Mouse (Mus musculus) bone marrow, adult 2 months (tissue): ENCODE measurements at regions not wholly inside any gene's neighbourhood (a gene's known extent, or its start where the extent isn't known, plus 50 kb on each side); places are given as distances from the start of the nearest gene placed in this dataset.

Experiments used
- CTCF ChIP-seq: fragments of 200-500 bp; IDR thresholded peaks from 2 replicates; pipeline ENCODE4 v1.5.1; 2011; ENCODE audit warnings: low read length, control low read depth; ENCODE audit not compliant: control insufficient read depth, insufficient read depth
- POLR2A ChIP-seq: fragments of 200-500 bp; IDR thresholded peaks from 2 replicates; pipeline ENCODE4 v1.6.1; 2011; ENCODE audit warnings: low read depth, mild to moderate bottlenecking, control low read depth, low read length, borderline replicate concordance; ENCODE audit not compliant: control insufficient read depth

- no peak for TF ChIP-seq CTCF
- TF ChIP-seq POLR2A: no peak
These were observed 177.5 kb upstream of the Tab2 start for GRCm38 (mm10) chr10:8133451-8133952.
